Mouse (Mus musculus) frontal cortex, postnatal 10 days (tissue): ENCODE measurements around the gene Kcnk4.

Experiments
- DNase-seq, 2 experiments: peaks; one replicate each; pipeline ENCODE4 v3.0.0; 2022; ENCODE audit warnings: low spot score in 2 of 2, mixed read lengths in 1 of 2

The Kcnk4 gene

GRCm38 (mm10) chr19:6968491-6969271, 34.4 kb upstream of the Kcnk4 start:
- DNase-seq, result no peak

GRCm38 (mm10) chr19:6956461-6956860, 22.1 kb upstream of the Kcnk4 start:
- no peak for DNase-seq

DNA sequence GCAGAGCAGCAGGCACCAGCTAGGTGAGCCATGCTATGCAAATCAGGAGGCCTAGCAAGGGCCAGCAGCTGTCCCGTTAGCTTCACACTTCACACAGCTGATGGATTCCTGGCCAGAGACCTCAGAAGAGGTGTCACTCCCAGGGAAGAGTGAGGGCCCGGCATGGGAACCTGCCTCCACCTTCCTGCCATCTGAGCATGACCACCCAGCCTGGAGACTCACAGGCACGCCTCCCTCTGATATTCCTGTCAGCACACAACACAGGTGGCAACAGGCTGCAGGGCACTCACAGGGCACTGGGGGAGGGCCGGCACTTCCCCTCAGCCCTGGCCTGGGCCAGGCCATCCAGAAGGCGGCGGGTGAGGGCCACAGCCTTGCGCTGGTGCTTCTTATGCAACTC, 21.1 kb upstream of the Kcnk4 start:
- no peak for DNase-seq

GRCm38 (mm10) chr19:6954046-6954445, 19.7 kb upstream of the Kcnk4 start:
- DNase-seq, result no peak

GRCm38 (mm10) chr19:6952712-6953037, 18.4 kb upstream of the Kcnk4 start:
- no peak for DNase-seq

DNA sequence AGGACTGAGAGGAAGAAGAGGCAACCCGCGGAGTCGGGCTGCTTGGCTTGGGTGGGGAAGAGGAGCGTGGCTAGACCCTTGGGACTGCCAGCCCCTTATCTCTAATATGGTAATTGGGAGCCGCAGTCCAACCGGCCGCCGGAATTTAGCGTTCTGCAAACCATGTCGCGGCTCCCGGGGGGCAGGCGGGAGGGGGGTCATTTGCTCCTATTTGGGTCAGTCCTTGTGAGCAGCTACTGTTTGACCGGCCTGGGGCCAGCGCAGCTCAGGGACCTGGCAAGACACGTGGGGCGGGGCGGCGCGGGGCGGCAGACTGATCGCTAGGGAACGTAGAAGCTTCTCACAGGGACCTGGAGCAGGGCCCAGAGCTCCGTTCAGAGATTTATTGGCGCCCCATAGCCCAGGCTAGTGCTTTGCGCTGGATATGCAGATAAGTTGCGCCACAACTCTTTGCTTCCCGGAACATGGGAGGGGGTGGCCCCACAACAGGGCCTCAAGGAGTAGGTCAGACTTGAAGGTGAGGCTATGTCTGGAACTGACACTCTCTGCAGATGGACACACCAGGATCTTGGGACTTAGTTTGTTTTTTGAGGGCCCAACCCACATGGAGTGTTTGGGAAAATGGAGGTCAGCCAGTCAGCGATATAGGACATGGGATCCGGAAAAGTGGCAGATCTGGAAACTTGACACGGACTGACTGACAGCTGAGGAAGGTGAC, 17.8 kb upstream of the Kcnk4 start:
- DNase-seq, result peak; percentile 70 to 83

- DNase-seq, result peak; percentile 90 to 92
Measured at GRCm38 (mm10) chr19:6951381-6951968, 17.2 kb upstream of the Kcnk4 start.

DNA sequence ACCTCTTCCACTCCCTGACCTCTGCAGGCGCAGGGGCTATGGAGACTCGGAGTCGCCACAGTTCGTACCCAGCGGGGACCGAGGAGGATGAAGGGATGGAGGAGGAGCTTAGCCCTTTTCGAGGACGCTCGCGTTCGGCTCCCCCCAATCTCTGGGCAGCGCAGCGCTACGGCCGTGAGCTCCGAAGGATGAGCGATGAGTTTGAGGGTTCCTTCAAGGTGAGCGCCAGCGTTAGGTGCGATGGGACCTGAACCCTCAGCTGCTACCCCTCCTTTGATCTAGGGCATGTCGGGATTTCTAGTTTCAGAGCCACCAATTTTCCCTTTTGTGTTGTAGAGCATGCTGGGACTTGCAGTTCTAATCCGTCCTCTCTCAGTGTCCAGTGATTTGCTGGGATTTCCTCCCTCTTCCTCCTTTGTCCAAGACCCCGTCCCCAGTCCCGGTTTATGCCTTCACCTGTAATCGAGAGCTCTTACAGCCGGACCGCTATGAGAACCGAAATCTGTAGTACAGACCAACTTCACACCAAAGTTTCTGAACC, 16.4 kb upstream of the Kcnk4 start:
- peak in 1 of 2 experiments; percentile 44 for DNase-seq

GRCm38 (mm10) chr19:6949951-6950350, 15.6 kb upstream of the Kcnk4 start:
- no peak for DNase-seq

DNA sequence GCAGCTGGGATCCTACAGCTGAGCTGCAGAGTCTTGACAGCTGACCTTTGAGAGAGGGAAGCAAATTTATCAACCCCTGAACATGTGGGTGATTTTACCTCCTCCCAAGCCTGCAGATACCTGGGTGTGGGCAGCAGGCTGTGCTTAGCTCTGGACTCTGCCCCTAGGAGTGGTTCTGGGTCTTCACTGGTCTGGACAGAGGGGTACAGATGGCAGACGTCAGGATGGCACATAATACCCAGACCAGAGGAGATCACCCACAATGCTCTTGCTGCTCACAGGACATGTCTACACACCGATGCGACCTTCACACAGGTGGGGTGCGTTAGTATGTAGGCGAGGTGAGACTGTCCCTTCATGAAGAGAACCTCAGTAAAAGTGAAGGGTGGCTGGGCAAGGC, 15.2 kb upstream of the Kcnk4 start:
- no peak for DNase-seq

DNA sequence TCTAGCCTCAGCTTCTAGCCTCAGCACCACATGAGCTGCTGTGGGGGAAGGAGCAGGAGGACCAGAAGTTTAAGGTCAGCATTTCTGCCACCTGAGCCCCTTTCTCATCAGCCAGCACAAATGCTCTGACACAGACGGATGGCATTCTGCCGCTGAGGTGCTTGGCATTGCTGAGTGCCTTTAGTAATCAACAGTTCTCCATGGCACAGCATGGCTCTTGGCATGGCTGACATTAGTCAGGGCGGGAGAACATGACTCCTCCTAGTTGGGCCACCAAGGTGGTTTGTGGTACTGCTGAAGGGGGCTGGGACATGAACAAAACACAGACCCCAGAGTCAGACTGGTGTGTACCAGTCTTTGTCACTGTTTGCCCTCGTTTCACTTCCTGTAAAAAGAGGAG, 13.9 kb upstream of the Kcnk4 start:
- no peak for DNase-seq

- DNase-seq, result no peak
Measured at GRCm38 (mm10) chr19:6947742-6948141, 13.4 kb upstream of the Kcnk4 start.

DNA sequence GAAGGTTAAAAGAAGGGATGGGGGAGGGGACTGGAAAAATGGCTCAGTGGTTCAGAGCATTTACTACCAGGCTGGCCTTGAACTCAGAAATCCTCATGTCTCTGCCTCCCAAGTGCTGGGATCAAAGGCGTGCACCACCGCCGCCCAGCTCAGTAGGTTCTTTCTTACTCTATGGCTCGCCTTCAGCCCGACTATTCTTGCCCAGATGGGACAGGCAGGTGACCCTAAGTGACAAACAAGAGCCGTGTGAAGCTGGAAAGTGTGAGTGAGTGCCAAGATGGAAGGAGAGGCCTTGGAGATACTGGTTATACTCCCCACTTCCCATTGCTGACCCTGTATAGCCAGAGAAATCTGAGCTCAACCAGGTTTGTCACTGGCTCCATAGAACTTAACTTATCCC, 9.4 kb upstream of the Kcnk4 start:
- DNase-seq, result no peak

DNA sequence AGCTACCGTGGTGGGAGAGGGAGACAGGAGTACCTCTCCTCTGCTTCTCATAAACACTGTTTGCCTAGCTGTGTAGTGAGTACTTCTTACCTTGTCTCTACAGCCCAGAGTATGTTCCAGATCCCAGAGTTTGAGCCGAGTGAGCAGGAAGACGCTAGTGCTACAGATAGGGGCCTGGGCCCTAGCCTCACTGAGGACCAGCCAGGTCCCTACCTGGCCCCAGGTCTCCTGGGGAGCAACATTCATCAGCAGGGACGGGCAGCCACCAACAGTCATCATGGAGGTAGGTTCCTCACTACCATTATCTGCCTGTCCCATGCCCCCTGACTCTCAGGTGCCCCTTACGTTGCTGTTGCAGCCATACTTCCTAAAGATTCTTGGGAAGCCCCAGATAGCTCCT, 8.4 kb upstream of the Kcnk4 start:
- no peak for DNase-seq

DNA sequence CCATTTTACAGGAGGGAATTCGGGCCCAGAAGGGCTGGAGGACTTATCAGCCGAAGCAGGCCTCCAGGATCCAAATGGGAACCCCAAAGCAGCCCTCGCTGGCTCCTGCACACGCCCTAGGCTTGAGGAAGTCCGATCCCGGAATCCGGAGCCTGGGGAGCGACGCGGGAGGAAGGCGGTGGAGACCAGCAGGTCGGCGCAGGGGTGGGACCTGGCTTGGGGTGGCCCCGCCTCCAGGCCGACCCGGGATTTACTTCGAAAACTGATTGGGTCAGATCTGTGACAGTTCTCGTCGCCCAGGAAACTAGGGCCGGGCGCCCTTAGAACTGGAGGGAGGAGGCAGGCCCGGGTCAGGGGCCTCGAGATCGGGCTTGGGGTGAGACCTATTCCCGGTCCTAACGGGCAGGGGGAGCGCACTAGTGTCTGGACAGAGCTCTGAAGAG, 8.0 kb upstream of the Kcnk4 start, which contains the start of gene Gpr137:
TSS of gene Gpr137 (minus strand) at position 232 of the 443 bp plus-strand sequence.
- peak; percentile 90 to 92 for DNase-seq

DNA sequence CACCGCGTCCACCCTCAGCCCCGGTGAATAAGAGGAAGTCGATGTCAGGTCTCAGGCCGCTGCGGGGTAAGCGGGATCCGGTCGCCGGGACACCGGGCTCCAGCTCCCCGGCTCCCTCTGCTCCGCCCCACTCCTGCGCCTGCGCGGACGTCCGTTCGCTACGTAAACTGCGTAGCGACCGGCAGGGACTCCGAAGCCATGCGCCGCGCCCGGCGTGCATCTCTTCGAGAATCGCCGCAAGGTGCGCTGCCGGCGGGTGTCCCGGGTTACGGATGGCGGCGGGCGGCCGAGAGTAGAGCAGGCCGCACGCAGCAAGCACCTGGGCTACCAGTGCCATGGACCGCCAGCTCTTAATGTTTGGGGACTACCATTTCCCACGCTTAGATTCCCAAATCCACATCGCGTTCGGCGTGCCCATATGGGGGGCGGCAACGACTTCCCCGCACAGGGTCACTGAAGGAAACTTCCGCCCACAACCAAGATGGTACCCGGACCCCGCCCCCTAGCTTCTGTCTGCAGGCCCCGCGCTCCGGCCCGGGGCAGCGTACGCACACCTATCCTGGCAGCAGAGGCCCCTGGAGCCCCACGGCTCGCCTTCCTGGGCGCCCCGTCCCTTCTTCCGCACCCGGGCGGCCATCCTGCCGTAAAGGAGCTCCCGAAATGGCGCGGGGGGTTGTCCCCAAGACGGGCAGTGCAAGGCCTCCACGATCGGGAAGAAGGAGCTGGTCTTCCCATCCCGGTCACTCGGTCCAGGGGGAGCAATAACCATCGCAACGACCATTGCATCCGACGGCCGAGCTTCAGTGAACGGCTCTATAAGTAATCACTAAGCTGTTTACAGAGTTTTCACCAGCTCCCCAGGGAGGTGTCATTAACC, 7.3 kb upstream of the Kcnk4 start, which contains the start of gene Bad:
TSS of gene Bad (plus strand) at position 490 of the 877 bp plus-strand sequence.
- peak; percentile 78 to 93 for DNase-seq

- no peak for DNase-seq
Measured at GRCm38 (mm10) chr19:6940396-6941351, 6.4 kb upstream of the Kcnk4 start.

- DNase-seq, result no peak
Measured at GRCm38 (mm10) chr19:6939106-6940002, 5.0 kb upstream of the Kcnk4 start.
